Mouse (Mus musculus): Measurements from ENCODE around the gene Neu1. TPM values are rescaled to one million over a fixed set of nuclear protein-coding genes. Genes with fewer than 3 reads are reported as not detected.
"Not testable (repeated sequence)": the region's sequence is repeated elsewhere in the genome, so short reads cannot be mapped to it uniquely, and the experiment has no call there.

Gene Neu1
- polyA plus RNA-seq, 1 experiment from 2014 or later: 30.6 TPM

GRCm38 (mm10) chr17:34952378-34953040, 21.5 kb downstream of the Neu1 start:
- peaks cover 18% of the 10 kb centered on the region for H3K36me3 ChIP-seq
- H3K27me3 ChIP-seq: peaks cover 22% of the 10 kb centered on the region
- peaks cover 16% of the 10 kb centered on the region for H3K4me1 ChIP-seq (replicated peaks)
- H3K4me2 ChIP-seq: peak overlapping the region; percentile 77
- peak overlapping the region; percentile 92 for H3K27ac ChIP-seq
- peak overlapping the region; percentile 80 for H3K4me3 ChIP-seq
- peak; percentile 84 for ATAC-seq (ENCODE audit: low FRiP score)
- H3K9me3 ChIP-seq: no peaks in the 10 kb centered on the region
- under 1% methylated on average over 23 of the region's 23 CpGs for WGBS
- peak overlapping the region; percentile 98 for H3K9ac ChIP-seq

GRCm38 (mm10) chr17:34953258-34953657, 22.2 kb downstream of the Neu1 start:
- Histone ChIP-seq H3K27me3 (peaks cover 22% of the 10 kb centered on the region), H3K27ac (peak overlapping the region; percentile 92; the same call in 1 of the 2 replicates), H3K4me1 (replicated peaks) (peaks cover 16% of the 10 kb centered on the region), H3K4me3 (peak overlapping the region; percentile 80), H3K36me3 (peaks cover 18% of the 10 kb centered on the region), H3K9ac (no peak overlapping the region), H3K9me3 (no peaks in the 10 kb centered on the region), H3K4me2 (peak overlapping the region; percentile 77; the same call in 1 of the 2 replicates)
- WGBS: 87% methylated on average over 3 of the region's 3 CpGs
- no peak for ATAC-seq (ENCODE audit: low FRiP score)

GRCm38 (mm10) chr17:34953904-34954303, 22.9 kb downstream of the Neu1 start:
- H3K9ac ChIP-seq: no peak overlapping the region
- no peak overlapping the region for H3K4me3 ChIP-seq
- peaks cover 16% of the 10 kb centered on the region for H3K4me1 ChIP-seq (replicated peaks)
- H3K4me2 ChIP-seq: no peak overlapping the region
- peaks cover 18% of the 10 kb centered on the region for H3K36me3 ChIP-seq
- peaks cover 22% of the 10 kb centered on the region for H3K27me3 ChIP-seq
- 92% methylated on average over 4 of the region's 4 CpGs for WGBS
- no peak for ATAC-seq (ENCODE audit: low FRiP score)
- no peak overlapping the region for H3K27ac ChIP-seq
- H3K9me3 ChIP-seq: no peaks in the 10 kb centered on the region

GRCm38 (mm10) chr17:34954831-34955230, 23.8 kb downstream of the Neu1 start:
- peaks cover 18% of the 10 kb centered on the region for H3K4me1 ChIP-seq (replicated peaks)
- H3K4me2 ChIP-seq: no peak overlapping the region
- peaks cover 28% of the 10 kb centered on the region for H3K27me3 ChIP-seq
- no peaks in the 10 kb centered on the region for H3K9me3 ChIP-seq
- no peak for ATAC-seq (ENCODE audit: low FRiP score)
- H3K4me3 ChIP-seq: no peak overlapping the region
- H3K27ac ChIP-seq: no peak overlapping the region
- peaks cover 12% of the 10 kb centered on the region for H3K36me3 ChIP-seq
- H3K9ac ChIP-seq: peak overlapping the region; percentile 35; the same call in 1 of the 2 replicates
- 88% methylated on average over 4 of the region's 4 CpGs for WGBS

GRCm38 (mm10) chr17:34955884-34956283, 24.8 kb downstream of the Neu1 start:
- no peaks in the 10 kb centered on the region for H3K9me3 ChIP-seq
- H3K27ac ChIP-seq: no peak overlapping the region
- no peak for ATAC-seq (ENCODE audit: low FRiP score)
- H3K36me3 ChIP-seq: peaks cover 2% of the 10 kb centered on the region
- no peak overlapping the region for H3K4me2 ChIP-seq
- H3K9ac ChIP-seq: no peak overlapping the region
- H3K4me1 ChIP-seq (replicated peaks): peaks cover 13% of the 10 kb centered on the region
- peaks cover 37% of the 10 kb centered on the region for H3K27me3 ChIP-seq
- H3K4me3 ChIP-seq: no peak overlapping the region
- 78% methylated on average over 3 of the region's 3 CpGs for WGBS

- no peaks in the 10 kb centered on the region for H3K9me3 ChIP-seq
- no peaks in the 10 kb centered on the region for H3K36me3 ChIP-seq
- no peak overlapping the region for H3K9ac ChIP-seq
- 44% methylated on average over 1 of the region's 1 CpGs for WGBS
- peaks cover 11% of the 10 kb centered on the region for H3K4me1 ChIP-seq (replicated peaks)
- ATAC-seq (ENCODE audit: low FRiP score): no peak
- no peak overlapping the region for H3K27ac ChIP-seq
- H3K4me2 ChIP-seq: no peak overlapping the region
- H3K4me3 ChIP-seq: no peak overlapping the region
- H3K27me3 ChIP-seq: peaks cover 41% of the 10 kb centered on the region
Observed at GRCm38 (mm10) chr17:34956340-34956739, 25.3 kb downstream of the Neu1 start.

- not testable (repeated sequence) for H3K4me3 ChIP-seq; ATAC-seq (ENCODE audit: low FRiP score); H3K27ac ChIP-seq; H3K4me2 ChIP-seq; H3K36me3 ChIP-seq; H3K9me3 ChIP-seq; H3K9ac ChIP-seq
- 28% methylated on average over 37 of the region's 40 CpGs for WGBS
- Histone ChIP-seq H3K27me3 (peaks cover 49% of the 10 kb centered on the region), H3K4me1 (replicated peaks) (peaks cover 11% of the 10 kb centered on the region)
Observed at GRCm38 (mm10) chr17:34957291-34957690, 26.2 kb downstream of the Neu1 start.

- H3K9ac ChIP-seq; H3K4me2 ChIP-seq; H3K9me3 ChIP-seq; ATAC-seq (ENCODE audit: low FRiP score); H3K4me3 ChIP-seq; H3K27ac ChIP-seq; H3K36me3 ChIP-seq: not testable (repeated sequence)
- Histone ChIP-seq H3K27me3 (peaks cover 55% of the 10 kb centered on the region), H3K4me1 (replicated peaks) (peaks cover 11% of the 10 kb centered on the region)
- 33% methylated on average over 28 of the region's 40 CpGs for WGBS
Observed at GRCm38 (mm10) chr17:34957966-34958365, 26.9 kb downstream of the Neu1 start.

GRCm38 (mm10) chr17:34958734-34959129, 27.7 kb downstream of the Neu1 start:
- ATAC-seq (ENCODE audit: low FRiP score): peak; percentile 60
- H3K9ac ChIP-seq: peak overlapping the region; percentile 60; the same call in 1 of the 2 replicates
- not testable (repeated sequence) for H3K27ac ChIP-seq, H3K36me3 ChIP-seq, H3K9me3 ChIP-seq
- peak overlapping the region; percentile 44 for H3K4me3 ChIP-seq
- 3% methylated on average over 28 of the region's 47 CpGs for WGBS
- peaks cover 61% of the 10 kb centered on the region for H3K27me3 ChIP-seq
- peaks cover 11% of the 10 kb centered on the region for H3K4me1 ChIP-seq (replicated peaks)
- peak overlapping the region; percentile 71 for H3K4me2 ChIP-seq

GRCm38 (mm10) chr17:34959130-34959778, 28.2 kb downstream of the Neu1 start, which contains the start of gene Hspa1b:
TSS of gene Hspa1b (minus strand) at chr17:34959238.
- H3K27me3 ChIP-seq: peaks cover 63% of the 10 kb centered on the region
- 0% methylated on average over 32 of the region's 32 CpGs for WGBS

GRCm38 (mm10) chr17:34959881-34960515, 28.9 kb downstream of the Neu1 start:
- Histone ChIP-seq H3K9ac (peak overlapping the region; percentile 56; the same call in 1 of the 2 replicates), H3K4me2 (peak overlapping the region; percentile 71), H3K4me1 (replicated peaks) (peaks cover 11% of the 10 kb centered on the region), H3K9me3 (no peaks in the 10 kb centered on the region), H3K27ac (no peak overlapping the region), H3K4me3 (peak overlapping the region; percentile 44), H3K36me3 (no peaks in the 10 kb centered on the region), H3K27me3 (peaks cover 63% of the 10 kb centered on the region)
- 14% methylated on average over 12 of the region's 12 CpGs for WGBS
- ATAC-seq (ENCODE audit: low FRiP score): 0 out of 2 replicates have a peak, but pooled peaks have one; percentile 7

More at GRCm38 (mm10) chr17:34959130-34959778, 28.2 kb downstream of the Neu1 start, which contains the start of gene Hspa1b:
- H3K9ac ChIP-seq: peak within 1 kb of the TSS; percentile 60; the same call in 1 of the 2 replicates
- H3K4me2 ChIP-seq: peak within 1 kb of the TSS; percentile 71
- ATAC-seq (ENCODE audit: low FRiP score): peak; percentile 92
- not testable (repeated sequence) for H3K9me3 ChIP-seq, H3K36me3 ChIP-seq
- H3K4me1 ChIP-seq (replicated peaks): peaks cover 11% of the 10 kb centered on the region
- peak within 1 kb of the TSS; percentile 44 for H3K4me3 ChIP-seq
- peak within 1 kb of the TSS; percentile 82 for H3K27ac ChIP-seq
